Mouse (Mus musculus): ENCODE measurements around the gene Tnik.

DNA sequence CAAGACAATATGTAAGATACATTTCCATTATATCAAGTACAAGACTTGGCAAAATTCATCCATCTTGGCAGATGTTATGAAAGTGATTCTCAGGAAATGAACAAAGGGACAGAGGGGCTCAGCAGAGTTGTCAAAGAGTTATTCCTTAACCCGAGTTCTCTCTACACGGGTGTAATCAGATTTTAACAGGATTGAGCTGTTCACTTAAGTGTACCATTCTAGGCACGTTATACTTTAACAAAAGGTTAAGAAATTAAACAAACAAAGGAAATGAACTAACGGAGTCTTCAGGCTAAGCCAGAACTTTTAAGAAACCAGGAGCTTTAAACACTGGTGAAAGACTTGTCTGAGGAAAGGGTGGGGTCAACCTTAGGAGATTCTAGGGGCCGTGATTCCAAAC is 458.2 kb downstream of the Tnik start:
- TF ChIP-seq CTCF (IDR thresholded peaks at IDR 0.05; ENCODE audit: borderline replicate concordance, control insufficient read depth, extremely low read depth, insufficient read depth, low read length, poor library complexity), result no peak
- no peak for TF ChIP-seq POLR2A (IDR thresholded peaks at IDR 0.05; ENCODE audit: control insufficient read depth, extremely low read depth, insufficient read depth, low read length, poor library complexity)

Measured in thymus, adult 2 months (tissue).